Mouse (Mus musculus) hematopoietic multipotent progenitor cell, adult 10-12 weeks (in vitro differentiated cells): ENCODE measurements around the gene Slc5a6. TPM values are rescaled to one million over a fixed set of nuclear protein-coding genes. Genes with fewer than 3 reads are reported as not detected.

Experiments used
- polyA plus RNA-seq: library from polyadenylated mRNA; stranded (reverse); fragments of >175 nt; gene quantifications from 2 replicates; pipeline ENCODE4 v1.2.3, GENCODE M21; 2012; ENCODE audit warnings: low replicate concordance

The Slc5a6 gene
- 0.99 and 7.6 TPM in 2 replicates for polyA plus RNA-seq

DNA sequence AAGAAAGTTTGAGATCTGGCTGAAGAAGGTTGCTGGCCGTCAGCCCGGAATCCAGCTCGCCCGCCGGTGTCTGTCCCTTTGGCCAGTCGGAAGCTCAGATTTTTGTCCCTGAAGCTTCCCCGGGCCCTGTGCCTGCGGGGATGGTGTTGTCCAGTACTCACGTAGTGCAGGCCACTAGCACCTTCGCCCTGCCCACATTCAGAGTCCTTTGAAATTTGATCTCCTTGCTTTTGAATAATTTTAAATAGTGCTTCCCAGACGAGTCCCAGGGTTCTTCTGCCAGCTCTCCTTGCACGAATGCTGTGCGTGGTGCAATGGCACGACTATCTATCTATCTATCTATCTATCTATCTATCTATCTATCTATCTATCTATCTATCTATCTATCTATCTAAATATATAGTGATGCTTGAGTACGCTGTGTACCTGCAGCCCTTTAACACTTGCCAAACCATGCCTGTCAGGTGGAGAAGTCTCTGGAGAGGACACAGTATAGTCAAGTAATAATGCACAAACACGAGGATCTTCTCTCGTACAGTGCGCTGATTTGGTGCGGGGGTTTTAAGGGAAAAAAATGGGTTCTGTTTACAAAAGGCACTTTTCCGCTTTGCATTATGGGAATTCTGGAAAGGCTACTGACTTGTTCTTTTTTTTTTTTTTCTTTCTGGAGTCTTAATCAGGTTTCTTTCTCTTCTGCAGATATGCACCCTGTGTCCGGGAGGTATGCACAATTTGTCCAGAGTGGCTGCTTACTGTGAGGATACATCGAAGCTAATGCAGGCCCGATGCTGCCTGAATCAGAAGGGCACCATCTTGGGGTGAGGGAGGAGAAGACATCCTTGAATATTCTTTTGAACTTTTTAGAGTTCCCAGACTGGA, at the start of gene Slc5a6:
Gene Slc5a6 (minus strand): TSS at position 162 of the 879 bp plus-strand sequence.

GRCm38 (mm10) chr5:31054261-31055215, 5.8 kb upstream of the Slc5a6 start, which contains the start of gene Cad:
Cad (plus strand) TSS chr5:31054780.

GRCm38 (mm10) chr5:31047848-31048762, 619 bp downstream of the Slc5a6 start, which contains the start of gene Atraid:
Atraid (plus strand) TSS chr5:31048312.

Other genes with a start within 250 kb of the Slc5a6 start
- gene Mapre3, start 234.3 kb downstream of the Slc5a6 start, polyA plus RNA-seq = 23.5 and 47.1 TPM in 2 replicates
- gene Tmem214, start 180.9 kb downstream of the Slc5a6 start, polyA plus RNA-seq = 22.1 and 33.5 TPM in 2 replicates
- gene Agbl5, start 160.2 kb downstream of the Slc5a6 start, polyA plus RNA-seq = 47.8 and 117 TPM in 2 replicates
- gene Ost4, start 141.1 kb downstream of the Slc5a6 start, polyA plus RNA-seq = 69.0 and 88.1 TPM in 2 replicates
- gene Emilin1, start 135.5 kb downstream of the Slc5a6 start, polyA plus RNA-seq = 7.6 and 9.2 TPM in 2 replicates
- gene Khk, start 127.5 kb downstream of the Slc5a6 start, polyA plus RNA-seq = 16.9 and 28.2 TPM in 2 replicates
- not detected in 2 replicates for gene Cgref1, start 103.3 kb downstream of the Slc5a6 start, polyA plus RNA-seq
- 69.0 and 140 TPM in 2 replicates for gene Preb, start 88.6 kb downstream of the Slc5a6 start, polyA plus RNA-seq
- gene Tcf23, start 80.3 kb downstream of the Slc5a6 start, polyA plus RNA-seq = not detected in 2 replicates
- 34.5 and 40.4 TPM in 2 replicates for gene Atraid, start 612 bp downstream of the Slc5a6 start, polyA plus RNA-seq
- 138 and 183 TPM in 2 replicates for gene Cad, start 5.9 kb upstream of the Slc5a6 start, polyA plus RNA-seq
- not detected in 2 replicates for gene Dnajc5g, start 57.4 kb upstream of the Slc5a6 start, polyA plus RNA-seq
- gene Slc30a3, start 59.3 kb upstream of the Slc5a6 start, polyA plus RNA-seq = not detected in 2 replicates
- not detected in 2 replicates for gene Trim54, start 67.8 kb upstream of the Slc5a6 start, polyA plus RNA-seq
- not detected in 2 replicates for gene Ucn, start 89.9 kb upstream of the Slc5a6 start, polyA plus RNA-seq
- 6.9 and 9.5 TPM in 2 replicates for gene Mpv17, start 105.3 kb upstream of the Slc5a6 start, polyA plus RNA-seq
- gene Gm29609, start 131.0 kb upstream of the Slc5a6 start, polyA plus RNA-seq = 12.7 and 18.1 TPM in 2 replicates
- 53.0 and 56.8 TPM in 2 replicates for gene Gtf3c2, start 131.2 kb upstream of the Slc5a6 start, polyA plus RNA-seq
- 32.7 and 32.9 TPM in 2 replicates for gene Snx17, start 144.3 kb upstream of the Slc5a6 start, polyA plus RNA-seq
- 82.6 and 198 TPM in 2 replicates for gene Eif2b4, start 144.5 kb upstream of the Slc5a6 start, polyA plus RNA-seq
- 85.6 and 214 TPM in 2 replicates for gene Zfp513, start 153.4 kb upstream of the Slc5a6 start, polyA plus RNA-seq
- gene Ppm1g, start 171.8 kb upstream of the Slc5a6 start, polyA plus RNA-seq = 143 and 183 TPM in 2 replicates
- 45.1 and 66.7 TPM in 2 replicates for gene Nrbp1, start 191.9 kb upstream of the Slc5a6 start, polyA plus RNA-seq
- 0.39 and 0.83 TPM in 2 replicates for gene Gm9970, start 192.3 kb upstream of the Slc5a6 start, polyA plus RNA-seq
- 12.7 and 31.3 TPM in 2 replicates for gene Krtcap3, start 202.8 kb upstream of the Slc5a6 start, polyA plus RNA-seq
- gene Ift172, start 242.2 kb upstream of the Slc5a6 start, polyA plus RNA-seq = 25.9 and 29.5 TPM in 2 replicates
- 0.55 and 1.1 TPM in 2 replicates for gene Fndc4, start 247.2 kb upstream of the Slc5a6 start, polyA plus RNA-seq
- not detected in 2 replicates for gene Gckr, start 248.5 kb upstream of the Slc5a6 start, polyA plus RNA-seq